8 mouse cellular contexts compared by ENCODE assay signal in genomic region chr7:141475011-141475804, GRCm38 (mm10). TPM values are rescaled to one million over a fixed set of nuclear protein-coding genes. Genes with fewer than 3 reads are reported as not detected.
DNase-seq lines count a peak whose midpoint lies in the region; ATAC-seq and TF ChIP-seq lines count a peak whose summit lies in the region.

Polr2l (minus strand) TSS chr7:141475132.
Tspan4 (plus strand) TSS chr7:141475240.

- no peaks in the 10 kb centered on the region for H3K9me3 ChIP-seq in embryonic facial prominence, embryonic 12.5 days

- peak within 1 kb of the TSS; percentile 80 for H3K4me3 ChIP-seq in embryonic facial prominence, embryonic 12.5 days
- peak within 1 kb of the TSS; percentile 95 for H3K4me3 ChIP-seq in heart, adult 2 months
- peak within 1 kb of the TSS; percentile 83 for H3K4me3 ChIP-seq in liver, adult 2 months (ENCODE audit: insufficient read depth, low read depth, low read length)

- H3K79me2 ChIP-seq in heart, adult 2 months (replicated peaks; ENCODE audit: control insufficient read depth, insufficient read depth, low read length) = no peaks in the 10 kb centered on the region; the same call in 1 of the 2 replicates
- peaks cover 23% of the 10 kb centered on the region; the same call in 1 of the 2 replicates for H3K79me2 ChIP-seq in liver, adult 2 months (ENCODE audit: control insufficient read depth, insufficient read depth, low read length)

- intact Hi-C loops in heart, adult 2 months (cut with DNase I) = no loop called here

- peak; percentile 85 for TF ChIP-seq POLR2A in heart, adult 2 months (IDR thresholded peaks at IDR 0.05; ENCODE audit: insufficient read depth, low read depth, low read length)
- peak; percentile 89 for TF ChIP-seq POLR2A in liver, adult 2 months (IDR thresholded peaks at IDR 0.05; ENCODE audit: extremely low read depth, insufficient read depth, low read length)

- ATAC-seq in embryonic facial prominence, embryonic 12.5 days (ENCODE audit: insufficient number of reproducible peaks, insufficient read depth, low FRiP score, low TSS enrichment) = peak; percentile 50; the same call in 1 of the 2 replicates
- ATAC-seq in monocyte, adult 5-6 weeks (replicated peaks; ENCODE audit: insufficient number of reproducible peaks, low FRiP score, low TSS enrichment, poor library complexity, severe bottlenecking) = peak; percentile 62; the same call in 1 of the 2 replicates

- peaks cover 26% of the 10 kb centered on the region for H3K36me3 ChIP-seq in embryonic facial prominence, embryonic 12.5 days
- no peaks in the 10 kb centered on the region for H3K36me3 ChIP-seq in heart, adult 2 months (ENCODE audit: control insufficient read depth, insufficient read depth, low read length)
- H3K36me3 ChIP-seq in liver, adult 2 months (ENCODE audit: control insufficient read depth, insufficient read depth, low read length) = peaks cover 8% of the 10 kb centered on the region; the same call in 1 of the 2 replicates

- H3K27ac ChIP-seq in embryonic facial prominence, embryonic 12.5 days = peak within 1 kb of the TSS; percentile 85
- H3K27ac ChIP-seq in heart, adult 2 months = peak within 1 kb of the TSS; percentile 91
- peak within 1 kb of the TSS; percentile 92 for H3K27ac ChIP-seq in liver, adult 2 months (replicated peaks; ENCODE audit: insufficient read depth, low read depth, low read length)

- DNase-seq in 416B (ENCODE audit: low read depth) = peak; percentile 87
- DNase-seq in adrenal gland, postnatal 36 days = peak; percentile 87 to 92
- DNase-seq in heart, adult 2 months = peak; percentile 89 to 91
- peak; percentile 80 to 87 for DNase-seq in kidney, adult 8-10 months
- peak; percentile 72 for DNase-seq in liver, adult 2 months (ENCODE audit: extremely low read depth, low read depth, low spot score)
- DNase-seq in spleen, postnatal 36 days (ENCODE audit: low spot score in 2 of 2) = peak; percentile 76 to 79

- peaks cover 43% of the 10 kb centered on the region for H3K4me1 ChIP-seq in embryonic facial prominence, embryonic 12.5 days
- peaks cover 16% of the 10 kb centered on the region for H3K4me1 ChIP-seq in heart, adult 2 months (ENCODE audit: control insufficient read depth, insufficient read depth, low read length)
- H3K4me1 ChIP-seq in liver, adult 2 months (ENCODE audit: control insufficient read depth, insufficient read depth, low read length) = peaks cover 21% of the 10 kb centered on the region

- no peaks in the 10 kb centered on the region for H3K27me3 ChIP-seq in embryonic facial prominence, embryonic 12.5 days
- H3K27me3 ChIP-seq in heart, adult 2 months (ENCODE audit: control insufficient read depth, insufficient read depth, low read length) = no peaks in the 10 kb centered on the region
- H3K27me3 ChIP-seq in liver, adult 2 months (ENCODE audit: control insufficient read depth, insufficient read depth, low read length) = no peaks in the 10 kb centered on the region

- H3K9ac ChIP-seq in embryonic facial prominence, embryonic 12.5 days = peak within 1 kb of the TSS; percentile 73
- peak within 1 kb of the TSS; percentile 81 for H3K9ac ChIP-seq in heart, adult 2 months (ENCODE audit: low read depth, low read length)
- peak within 1 kb of the TSS; percentile 92 for H3K9ac ChIP-seq in liver, adult 2 months (ENCODE audit: low read depth, low read length)

- TF ChIP-seq CTCF in heart, adult 2 months (IDR thresholded peaks at IDR 0.05) = peak; percentile 19; the same call in 1 of the 2 replicates
- TF ChIP-seq CTCF in liver, adult 2 months (IDR thresholded peaks at IDR 0.05; ENCODE audit: low read depth, low read length) = 0 out of 2 replicates have a peak, but pooled peaks have one; percentile 15

- no peak for TF ChIP-seq EP300 in heart, adult 2 months (IDR thresholded peaks at IDR 0.05; ENCODE audit: insufficient read depth, low read depth, low read length)

- H3K4me2 ChIP-seq in embryonic facial prominence, embryonic 12.5 days (replicated peaks) = peak within 1 kb of the TSS; percentile 81

- WGBS in embryonic facial prominence, embryonic 12.5 days = under 1% methylated on average over 87 of the region's 87 CpGs
- under 1% methylated on average over 87 of the region's 87 CpGs for WGBS in heart, adult 2 months
- WGBS in liver, adult 2 months = under 1% methylated on average over 83 of the region's 87 CpGs

RNA-seq across cellular contexts. Expression of gene Polr2l, which starts in this region (rescaled TPM):
- total RNA-seq in adrenal gland, postnatal 36 days (2021) = 100 to 1,000 TPM in 1 of 2 experiments, 10 to 100 TPM in 1; 99.8 to 134 TPM
- 66.2 and 68.9 TPM in 2 replicates for polyA plus RNA-seq in embryonic facial prominence, embryonic 12.5 days (2016; fragmentation: Nextera tagmentation; extraction: Ambion mirVana)
- total RNA-seq in heart, adult 2 months (2021) = 10 to 100 TPM; 71.7 to 82.8 TPM
- 62.6 and 64.4 TPM in 2 replicates for polyA plus RNA-seq in heart, adult 2 months (2012; rRNA removed)
- total RNA-seq in liver, adult 2 months (2014; rRNA removed) = 41.1 and 43.3 TPM in 2 replicates
- 42.8 and 45.7 TPM in 2 replicates for polyA plus RNA-seq in liver, adult 2 months (2012; rRNA removed)
- total RNA-seq in monocyte, adult 5-6 weeks (2017) = 14.0 to 22.2 TPM (median 14.6 TPM) in 3 replicates

RNA-seq across cellular contexts. Expression of gene Tspan4, which starts in this region (rescaled TPM):
- total RNA-seq in adrenal gland, postnatal 36 days (2021) = 10 to 100 TPM; 89.1 to 94.4 TPM
- polyA plus RNA-seq in embryonic facial prominence, embryonic 12.5 days (2016; fragmentation: Nextera tagmentation; extraction: Ambion mirVana) = 36.8 and 43.3 TPM in 2 replicates
- total RNA-seq in heart, adult 2 months (2021) = 10 to 100 TPM; 17.1 to 40.0 TPM
- polyA plus RNA-seq in heart, adult 2 months (2012; rRNA removed) = 61.9 and 77.5 TPM in 2 replicates
- 66.9 and 67.1 TPM in 2 replicates for total RNA-seq in liver, adult 2 months (2014; rRNA removed)
- polyA plus RNA-seq in liver, adult 2 months (2012; rRNA removed) = 78.1 and 135 TPM in 2 replicates
- 0.95 TPM in 1 of 3 replicates, not detected in the others for total RNA-seq in monocyte, adult 5-6 weeks (2017)

Comparison
In these comparisons a context has a peak if more than half of its experiments do, and no peak if none do; other contexts are left out.
1. Peak in every context shown above with its lines: DNase-seq, ATAC-seq, H3K4me3 ChIP-seq and H3K27ac ChIP-seq.